ENCODE assay signal across 8 mouse cellular contexts in genomic region chr13:60110079-60110846, GRCm38 (mm10).
DNase-seq lines count a peak whose midpoint lies in the region; ATAC-seq lines count a peak whose summit lies in the region.

No protein-coding gene starts in this region.

- H3K4me2 ChIP-seq in heart, embryonic 16.5 days (ENCODE audit: low read depth, low read length) = peak overlapping the region; percentile 43
- H3K4me2 ChIP-seq in lung, embryonic 16.5 days (ENCODE audit: low read depth, low read length) = peak overlapping the region; percentile 22; the same call in 1 of the 2 replicates

- H3K27me3 ChIP-seq in heart, embryonic 16.5 days (ENCODE audit: control insufficient read depth, insufficient read depth, low read length) = no peaks in the 10 kb centered on the region
- no peaks in the 10 kb centered on the region for H3K27me3 ChIP-seq in lung, embryonic 16.5 days (ENCODE audit: control insufficient read depth, insufficient read depth, low read depth, low read length)

- WGBS in heart, embryonic 16.5 days = 8% methylated on average over 11 of the region's 11 CpGs
- 3% methylated on average over 10 of the region's 11 CpGs for whole genome bisulfite sequencing in lung, embryonic 16.5 days

- peak; percentile 65 for DNase-seq in urinary bladder, postnatal 14 days (ENCODE audit: low spot score)
- no peak for DNase-seq in urinary bladder, postnatal 10 days (ENCODE audit: low spot score)
- peak; percentile 13 for DNase-seq in fat pad, adult 2 months (ENCODE audit: extremely low read depth, low read depth, low spot score)
- peak; percentile 86 for DNase-seq in kidney, postnatal 10 days
- DNase-seq in retina, postnatal 1 day = peak; percentile 92

- H3K27ac ChIP-seq in heart, embryonic 16.5 days (ENCODE audit: low read length) = no peak overlapping the region
- H3K27ac ChIP-seq in lung, embryonic 16.5 days (ENCODE audit: low read length) = peak overlapping the region; percentile 23; the same call in 1 of the 2 replicates

- ATAC-seq in heart, embryonic 16.5 days (replicated peaks; ENCODE audit: extremely low read depth, insufficient read depth, low FRiP score) = peak; percentile 84
- peak; percentile 93 for ATAC-seq in lung, embryonic 16.5 days (ENCODE audit: low read depth)
- no peak for ATAC-seq in monocyte, adult 5-6 weeks (replicated peaks; ENCODE audit: insufficient number of reproducible peaks, low FRiP score, low TSS enrichment, poor library complexity, severe bottlenecking)

- no peak overlapping the region for H3K4me3 ChIP-seq in heart, embryonic 16.5 days (ENCODE audit: low read length)
- no peak overlapping the region for H3K4me3 ChIP-seq in lung, embryonic 16.5 days (ENCODE audit: low read length)

- H3K36me3 ChIP-seq in heart, embryonic 16.5 days (ENCODE audit: control insufficient read depth, insufficient read depth) = no peaks in the 10 kb centered on the region
- no peaks in the 10 kb centered on the region for H3K36me3 ChIP-seq in lung, embryonic 16.5 days (ENCODE audit: control insufficient read depth, insufficient read depth, low read length)

- no peaks in the 10 kb centered on the region for H3K9me3 ChIP-seq in heart, embryonic 16.5 days (replicated peaks; ENCODE audit: control insufficient read depth, low read length)
- H3K9me3 ChIP-seq in lung, embryonic 16.5 days (ENCODE audit: control insufficient read depth, low read length) = no peaks in the 10 kb centered on the region

- peaks cover 7% of the 10 kb centered on the region for H3K4me1 ChIP-seq in heart, embryonic 16.5 days (ENCODE audit: control insufficient read depth, insufficient read depth, low read length)
- peaks cover 10% of the 10 kb centered on the region; the same call in 1 of the 2 replicates for H3K4me1 ChIP-seq in lung, embryonic 16.5 days (replicated peaks; ENCODE audit: control insufficient read depth, insufficient read depth, low read length)

- 0 out of 2 replicates have a peak overlapping the region, but pooled peaks have one; percentile 14 for H3K9ac ChIP-seq in heart, embryonic 16.5 days (ENCODE audit: low read length)
- no peak overlapping the region; the same call in 1 of the 2 replicates for H3K9ac ChIP-seq in lung, embryonic 16.5 days (ENCODE audit: low read length)
